Mouse (Mus musculus): ENCODE results near the gene Zbbx.

The Zbbx gene

GRCm38 (mm10) chr3:75164838-75165496, at the start of gene Zbbx:
TSS of gene Zbbx (minus strand) at chr3:75165034.
- DNase-seq (ENCODE audit: low read depth, low spot score) = peak; percentile 88

GRCm38 (mm10) chr3:75202808-75203503, 38.1 kb upstream of the Zbbx start:
- peak; percentile 68 for DNase-seq (ENCODE audit: low read depth, low spot score)

GRCm38 (mm10) chr3:75182606-75183005, 17.8 kb upstream of the Zbbx start:
- peak; percentile 30 for DNase-seq (ENCODE audit: low read depth, low spot score)

- DNase-seq (ENCODE audit: low read depth, low spot score) = no peak
Observed at GRCm38 (mm10) chr3:75141876-75142275, 23.0 kb downstream of the Zbbx start.

- DNase-seq (ENCODE audit: low read depth, low spot score) = no peak
Observed at GRCm38 (mm10) chr3:75104867-75105266, 60.0 kb downstream of the Zbbx start.

- DNase-seq (ENCODE audit: low read depth, low spot score) = no peak
Observed at GRCm38 (mm10) chr3:75085762-75086161, 79.1 kb downstream of the Zbbx start.

GRCm38 (mm10) chr3:75078906-75079305, 85.9 kb downstream of the Zbbx start:
- no peak for DNase-seq (ENCODE audit: low read depth, low spot score)

- DNase-seq (ENCODE audit: low read depth, low spot score) = no peak
Observed at GRCm38 (mm10) chr3:75009701-75010100, 155.1 kb downstream of the Zbbx start.
